Mouse (Mus musculus) heart, embryonic 10.5 days (tissue): ENCODE measurements around the gene Actr3. TPM values are rescaled to one million over a fixed set of nuclear protein-coding genes. Genes with fewer than 3 reads are reported as not detected.
A peak's percentile ranks its signal among the peaks of the same experiment; 100 is the strongest.
"Not testable (repeated sequence)": the region's sequence is repeated elsewhere in the genome, so short reads cannot be mapped to it uniquely, and the experiment has no call there.

Experiments used
- DNase-seq: peaks from one replicate; pipeline ENCODE4 v3.0.0-alpha.2; 2017; ENCODE audit warnings: low spot score
- H3K27ac ChIP-seq: fragments of 300-500 bp; sonication (generic); 2 replicates; pipeline ENCODE4 v1.5.1; 2016; ENCODE audit warnings: mild to moderate bottlenecking
- H3K27me3 ChIP-seq: fragments of 300-500 bp; sonication (generic); 2 replicates; pipeline ENCODE4 v1.6.1; 2016; ENCODE audit warnings: mild to moderate bottlenecking; ENCODE audit not compliant: poor library complexity, insufficient read depth, severe bottlenecking
- H3K36me3 ChIP-seq: fragments of 300-500 bp; sonication (generic); 2 replicates; pipeline ENCODE4 v1.6.1; 2016; ENCODE audit warnings: mild to moderate bottlenecking, moderate library complexity
- H3K4me1 ChIP-seq: fragments of 300-500 bp; sonication (generic); 2 replicates; pipeline ENCODE4 v1.6.1; 2016; ENCODE audit warnings: mild to moderate bottlenecking
- H3K4me3 ChIP-seq: fragments of 300-500 bp; sonication (generic); 2 replicates; pipeline ENCODE4 v1.5.1; 2016; ENCODE audit warnings: mild to moderate bottlenecking, moderate library complexity
- H3K9me3 ChIP-seq: fragments of 300-500 bp; sonication (generic); 2 replicates; pipeline ENCODE4 v1.6.1; 2016; ENCODE audit warnings: mild to moderate bottlenecking, moderate library complexity
- WGBS: fragments of 180-500 bp; shearing (Covaris S2); methylation state at CpG from one replicate; pipeline ENCODE4 v1.1.7; 2016; 5-methylcytosine and 5-hydroxymethylcytosine counted together
- polyA plus RNA-seq: library from polyadenylated mRNA; unstranded; fragments of >200 nt; fragmentation: Nextera tagmentation; extraction: Ambion mirVana; gene quantifications from 2 replicates; pipeline ENCODE4 v1.2.1, GENCODE M21; 2016

The Actr3 gene
- polyA plus RNA-seq, 1 experiment from 2014 or later, result 283 TPM

GRCm38 (mm10) chr1:125431286-125431685 is 4.2 kb downstream of the Actr3 start:
- Histone ChIP-seq H3K9me3 (no peaks in the 10 kb centered on the region), H3K36me3 (no peaks in the 10 kb centered on the region), H3K27me3 (no peaks in the 10 kb centered on the region), H3K4me3 (no peak overlapping the region), H3K4me1 (peaks cover 44% of the 10 kb centered on the region), H3K27ac (no peak overlapping the region)
- 53% methylated on average over 4 of the region's 4 CpGs for WGBS
- no peak for DNase-seq

GRCm38 (mm10) chr1:125430737-125431136 is 4.8 kb downstream of the Actr3 start:
- Histone ChIP-seq H3K27ac (0 out of 2 replicates have a peak overlapping the region, but pooled peaks have one; percentile 22), H3K4me3 (no peak overlapping the region), H3K36me3 (no peaks in the 10 kb centered on the region), H3K27me3 (no peaks in the 10 kb centered on the region), H3K4me1 (peaks cover 45% of the 10 kb centered on the region), H3K9me3 (no peaks in the 10 kb centered on the region)
- 38% methylated on average over 7 of the region's 7 CpGs for WGBS
- no peak for DNase-seq

- no peak overlapping the region for H3K27ac ChIP-seq
- no peak for DNase-seq
- no peaks in the 10 kb centered on the region for H3K36me3 ChIP-seq
- H3K27me3 ChIP-seq, result no peaks in the 10 kb centered on the region
- H3K4me3 ChIP-seq, result no peak overlapping the region
- H3K4me1 ChIP-seq, result peaks cover 45% of the 10 kb centered on the region
- 87% methylated on average over 4 of the region's 4 CpGs for WGBS
- no peaks in the 10 kb centered on the region for H3K9me3 ChIP-seq
Observed at GRCm38 (mm10) chr1:125429984-125430383, 5.5 kb downstream of the Actr3 start.

- H3K4me1 ChIP-seq, result peaks cover 45% of the 10 kb centered on the region
- 46% methylated on average over 2 of the region's 2 CpGs for WGBS
- no peak overlapping the region for H3K4me3 ChIP-seq
Observed at GRCm38 (mm10) chr1:125428315-125428714, 7.2 kb downstream of the Actr3 start.

GRCm38 (mm10) chr1:125426387-125427045 is 9.0 kb downstream of the Actr3 start:
- Histone ChIP-seq H3K4me1 (peaks cover 30% of the 10 kb centered on the region), H3K36me3 (no peaks in the 10 kb centered on the region), H3K4me3 (no peak overlapping the region), H3K9me3 (no peaks in the 10 kb centered on the region), H3K27me3 (no peaks in the 10 kb centered on the region), H3K27ac (no peak overlapping the region)
- 85% methylated on average over 2 of the region's 2 CpGs for WGBS
- no peak for DNase-seq

More at GRCm38 (mm10) chr1:125428315-125428714, 7.2 kb downstream of the Actr3 start:
- H3K27ac ChIP-seq, result no peak overlapping the region
- no peaks in the 10 kb centered on the region for H3K9me3 ChIP-seq
- no peaks in the 10 kb centered on the region for H3K27me3 ChIP-seq
- no peaks in the 10 kb centered on the region for H3K36me3 ChIP-seq
- no peak for DNase-seq

DNA sequence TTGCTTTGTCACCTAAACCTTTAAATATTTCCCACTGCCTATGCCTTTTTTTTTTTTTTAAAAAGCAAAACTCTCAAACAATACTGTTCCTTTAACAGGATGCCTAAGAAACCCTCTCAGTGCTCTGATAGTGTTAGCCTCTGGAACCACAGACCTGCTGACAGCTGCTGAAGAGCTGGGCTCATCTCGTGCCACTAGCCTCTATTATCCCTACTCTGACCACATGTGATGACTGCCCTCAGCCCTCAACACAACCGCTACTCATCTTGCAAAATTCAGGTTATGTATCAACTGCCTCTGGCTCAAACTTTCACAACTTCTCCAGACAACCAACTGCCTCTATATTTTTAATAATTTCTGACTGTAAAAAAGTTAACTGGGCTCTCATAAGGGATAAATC is 15.6 kb downstream of the Actr3 start:
- Histone ChIP-seq H3K27ac (no peak overlapping the region), H3K9me3 (no peaks in the 10 kb centered on the region), H3K4me3 (no peak overlapping the region), H3K36me3 (peaks cover 12% of the 10 kb centered on the region), H3K27me3 (no peaks in the 10 kb centered on the region), H3K4me1 (peaks cover 4% of the 10 kb centered on the region; the same call in 1 of the 2 replicates)
- WGBS, result 28% methylated on average over 2 of the region's 2 CpGs
- no peak for DNase-seq

GRCm38 (mm10) chr1:125418732-125419131 is 16.8 kb downstream of the Actr3 start:
- no peaks in the 10 kb centered on the region for H3K9me3 ChIP-seq
- no peak for DNase-seq
- H3K4me3 ChIP-seq, result no peak overlapping the region
- H3K27me3 ChIP-seq, result no peaks in the 10 kb centered on the region
- no peak overlapping the region for H3K27ac ChIP-seq
- H3K4me1 ChIP-seq, result peaks cover 4% of the 10 kb centered on the region; the same call in 1 of the 2 replicates
- 87% methylated on average over 4 of the region's 4 CpGs for WGBS
- H3K36me3 ChIP-seq, result peaks cover 20% of the 10 kb centered on the region

- DNase-seq, result no peak
- peaks cover 79% of the 10 kb centered on the region for H3K36me3 ChIP-seq
- 96% methylated on average over 6 of the region's 6 CpGs for WGBS
Observed at GRCm38 (mm10) chr1:125407220-125407619, 28.3 kb downstream of the Actr3 start.

GRCm38 (mm10) chr1:125395391-125395790 is 40.1 kb downstream of the Actr3 start:
- Histone ChIP-seq H3K4me3 (no peak overlapping the region), H3K4me1 (no peaks in the 10 kb centered on the region), H3K27me3 (no peaks in the 10 kb centered on the region), H3K9me3 (no peaks in the 10 kb centered on the region), H3K27ac (no peak overlapping the region), H3K36me3 (peaks cover 71% of the 10 kb centered on the region)
- 95% methylated on average over 1 of the region's 1 CpGs for WGBS
- no peak for DNase-seq

More at GRCm38 (mm10) chr1:125407220-125407619, 28.3 kb downstream of the Actr3 start:
- Histone ChIP-seq H3K4me3 (no peak overlapping the region), H3K9me3 (no peaks in the 10 kb centered on the region), H3K27me3 (no peaks in the 10 kb centered on the region), H3K27ac (no peak overlapping the region), H3K4me1 (no peaks in the 10 kb centered on the region)

- H3K4me1 ChIP-seq, H3K27ac ChIP-seq, H3K9me3 ChIP-seq, H3K27me3 ChIP-seq, H3K4me3 ChIP-seq, DNase-seq: not testable (repeated sequence)
- peaks cover 53% of the 10 kb centered on the region for H3K36me3 ChIP-seq
- 83% methylated on average over 5 of the region's 5 CpGs for WGBS
Observed at GRCm38 (mm10) chr1:125393324-125393723, 42.2 kb downstream of the Actr3 start.

GRCm38 (mm10) chr1:125390065-125390754 is 45.3 kb downstream of the Actr3 start:
- peaks cover 27% of the 10 kb centered on the region; the same call in 1 of the 2 replicates for H3K36me3 ChIP-seq
- not testable (repeated sequence) for H3K9me3 ChIP-seq, H3K27me3 ChIP-seq, H3K4me3 ChIP-seq, H3K27ac ChIP-seq, H3K4me1 ChIP-seq
- peak; percentile 33 for DNase-seq
- WGBS, result 82% methylated on average over 4 of the region's 4 CpGs

DNA sequence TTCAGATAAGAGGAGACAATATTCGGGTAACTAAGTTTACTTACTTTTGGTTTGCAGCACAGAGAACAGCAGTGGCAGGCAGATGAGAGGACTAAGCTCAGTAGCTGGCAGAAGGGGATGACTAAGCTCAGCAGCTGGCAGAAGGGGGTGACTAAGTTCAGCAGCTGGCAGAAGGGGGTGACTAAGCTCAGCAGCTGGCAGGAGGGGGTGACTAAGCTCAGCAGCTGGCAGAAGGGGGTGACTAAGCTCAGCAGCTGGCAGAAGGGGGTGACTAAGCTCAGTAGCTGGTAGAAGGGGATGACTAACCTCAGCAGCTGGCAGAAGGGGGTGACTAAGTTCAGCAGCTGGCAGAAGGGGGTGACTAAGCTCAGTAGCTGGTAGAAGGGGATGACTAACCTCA is 45.9 kb downstream of the Actr3 start:
- peaks cover 23% of the 10 kb centered on the region; the same call in 1 of the 2 replicates for H3K36me3 ChIP-seq
- not testable (repeated sequence) for H3K4me3 ChIP-seq, H3K9me3 ChIP-seq, H3K27me3 ChIP-seq, H3K27ac ChIP-seq, H3K4me1 ChIP-seq
- DNase-seq, result peak; percentile 38
- 82% methylated on average over 1 of the region's 1 CpGs for WGBS

DNA sequence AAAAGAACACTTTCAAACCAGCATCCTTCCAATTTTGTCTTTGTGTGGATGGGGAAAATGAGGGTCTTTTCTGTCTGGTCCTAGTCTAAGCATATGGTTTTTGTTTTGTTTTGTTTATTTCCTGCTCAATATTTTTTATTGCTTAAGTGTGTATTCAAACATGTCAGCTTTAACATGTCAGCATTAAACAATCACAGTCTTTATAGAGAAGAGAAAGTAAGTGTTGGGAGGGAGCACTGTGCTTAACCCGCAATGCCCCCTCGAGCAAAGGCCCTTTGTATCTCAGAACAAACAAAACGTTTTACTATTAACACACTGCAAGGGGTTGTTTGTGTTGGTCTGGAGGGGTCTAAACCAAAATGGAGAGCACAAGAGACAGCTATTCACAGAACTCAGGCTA is 47.2 kb downstream of the Actr3 start:
- H3K27me3 ChIP-seq, result no peaks in the 10 kb centered on the region
- H3K4me1 ChIP-seq, result no peaks in the 10 kb centered on the region
- H3K36me3 ChIP-seq, result peaks cover 16% of the 10 kb centered on the region; the same call in 1 of the 2 replicates
- no peak overlapping the region for H3K4me3 ChIP-seq
- H3K27ac ChIP-seq, result no peak overlapping the region
- DNase-seq, result peak; percentile 13
- 49% methylated on average over 3 of the region's 3 CpGs for WGBS
- no peaks in the 10 kb centered on the region for H3K9me3 ChIP-seq
